Mouse (Mus musculus) kidney, embryonic 15.5 days (tissue): ENCODE data around the gene Rbm38. TPM values are rescaled to one million over a fixed set of nuclear protein-coding genes. Genes with fewer than 3 reads are reported as not detected.
A peak's percentile ranks its signal among the peaks of the same experiment; 100 is the strongest.

Source experiments
- ATAC-seq: fragments of 200-750 bp; cut with Nextera tagmentation; replicated peaks from 2 replicates; pipeline ENCODE4 v1.8.0; 2017; ENCODE audit warnings: moderate TSS enrichment; ENCODE audit not compliant: low FRiP score
- H3K27ac ChIP-seq: fragments of 300-500 bp; sonication (generic); 2 replicates; pipeline ENCODE4 v1.5.1; 2015; ENCODE audit warnings: mild to moderate bottlenecking, inconsistent platforms
- H3K27me3 ChIP-seq: fragments of 300-500 bp; sonication (generic); 2 replicates; pipeline ENCODE4 v1.6.1; 2015; ENCODE audit warnings: inconsistent platforms
- H3K36me3 ChIP-seq: fragments of 300-500 bp; sonication (generic); 2 replicates; pipeline ENCODE4 v1.6.1; 2015; ENCODE audit warnings: inconsistent platforms
- H3K4me1 ChIP-seq: fragments of 300-500 bp; sonication (generic); 2 replicates; pipeline ENCODE4 v1.6.1; 2015; ENCODE audit warnings: inconsistent platforms
- H3K4me2 ChIP-seq: fragments of 300-500 bp; sonication (generic); 2 replicates; pipeline ENCODE4 v1.6.1; 2015; ENCODE audit warnings: moderate library complexity, mild to moderate bottlenecking, inconsistent platforms
- H3K4me3 ChIP-seq: fragments of 300-500 bp; sonication (generic); replicated peaks from 2 replicates; pipeline ENCODE4 v1.5.1; 2015; ENCODE audit warnings: mild to moderate bottlenecking, inconsistent platforms
- H3K9ac ChIP-seq: fragments of 300-500 bp; sonication (generic); 2 replicates; pipeline ENCODE4 v1.6.1; 2015; ENCODE audit warnings: mild to moderate bottlenecking, inconsistent platforms
- H3K9me3 ChIP-seq: fragments of 300-500 bp; sonication (generic); replicated peaks from 2 replicates; pipeline ENCODE4 v1.6.1; 2016; ENCODE audit warnings: inconsistent platforms
- WGBS: fragments of 180-500 bp; shearing (Covaris S2); methylation state at CpG from one replicate; pipeline ENCODE4 v1.1.7; 2015; ENCODE audit warnings: mixed read lengths; 5-methylcytosine and 5-hydroxymethylcytosine counted together
- polyA plus RNA-seq: library from polyadenylated mRNA; unstranded; fragments of >200 nt; fragmentation: Nextera tagmentation; extraction: Ambion mirVana; gene quantifications from 2 replicates; pipeline ENCODE4 v1.2.1, GENCODE M21; 2015

Gene Rbm38
- polyA plus RNA-seq, 1 experiment from 2014 or later: 37.3 TPM

DNA sequence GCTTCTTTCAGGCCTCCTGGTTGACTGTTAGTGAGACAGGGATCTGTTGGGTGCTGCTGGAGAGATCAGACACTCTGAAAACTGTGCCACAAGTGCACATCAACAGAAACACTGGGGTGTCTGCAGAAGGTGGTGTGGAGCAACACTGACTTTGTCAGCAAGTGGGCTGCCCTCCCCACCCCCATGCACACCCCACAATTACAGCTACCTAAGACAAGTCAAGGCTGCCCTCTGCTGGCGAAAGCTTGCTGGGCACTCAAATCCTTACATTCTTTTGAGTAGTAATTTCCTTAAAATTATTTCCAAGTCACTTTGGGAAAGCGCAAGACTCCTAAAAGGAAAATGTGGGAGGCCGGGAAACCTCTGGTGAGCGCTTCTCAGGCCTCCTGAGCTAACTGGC lies 24.1 kb upstream of the Rbm38 start:
- Histone ChIP-seq H3K9ac (no peak overlapping the region), H3K27me3 (0 out of 2 replicates have a peak, but pooled peaks cover 2% of the 10 kb centered on the region), H3K4me1 (peaks cover 6% of the 10 kb centered on the region), H3K36me3 (no peaks in the 10 kb centered on the region), H3K4me2 (no peak overlapping the region), H3K27ac (no peak overlapping the region), H3K9me3 (no peaks in the 10 kb centered on the region), H3K4me3 (no peak overlapping the region)
- ATAC-seq: no peak
- WGBS: 11% methylated on average over 4 of the region's 4 CpGs

DNA sequence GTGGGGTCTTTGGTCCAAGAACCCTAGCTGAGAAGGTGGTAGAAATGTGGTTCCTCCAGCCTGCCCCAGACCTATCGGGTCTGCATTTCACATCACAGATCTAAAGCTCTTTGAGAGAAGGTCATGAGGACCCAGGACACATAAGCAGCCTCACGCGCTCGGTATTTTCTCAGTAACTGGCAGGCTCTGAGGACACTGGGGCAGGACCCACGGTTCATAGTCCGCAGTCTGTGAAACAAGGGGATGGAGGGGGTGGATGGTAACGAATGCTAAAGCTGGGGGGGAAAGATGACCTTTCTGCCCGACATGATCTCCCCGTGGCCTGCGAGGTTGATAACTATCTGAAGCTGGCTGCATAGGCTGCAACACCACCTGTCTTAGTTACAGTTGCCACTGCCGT lies 22.6 kb upstream of the Rbm38 start:
- Histone ChIP-seq H3K4me2 (no peak overlapping the region), H3K9me3 (no peaks in the 10 kb centered on the region), H3K4me1 (peaks cover 13% of the 10 kb centered on the region), H3K9ac (no peak overlapping the region), H3K27me3 (0 out of 2 replicates have a peak, but pooled peaks cover 2% of the 10 kb centered on the region), H3K27ac (no peak overlapping the region), H3K36me3 (peaks cover 12% of the 10 kb centered on the region), H3K4me3 (no peak overlapping the region)
- ATAC-seq: no peak
- WGBS: 73% methylated on average over 11 of the region's 11 CpGs

DNA sequence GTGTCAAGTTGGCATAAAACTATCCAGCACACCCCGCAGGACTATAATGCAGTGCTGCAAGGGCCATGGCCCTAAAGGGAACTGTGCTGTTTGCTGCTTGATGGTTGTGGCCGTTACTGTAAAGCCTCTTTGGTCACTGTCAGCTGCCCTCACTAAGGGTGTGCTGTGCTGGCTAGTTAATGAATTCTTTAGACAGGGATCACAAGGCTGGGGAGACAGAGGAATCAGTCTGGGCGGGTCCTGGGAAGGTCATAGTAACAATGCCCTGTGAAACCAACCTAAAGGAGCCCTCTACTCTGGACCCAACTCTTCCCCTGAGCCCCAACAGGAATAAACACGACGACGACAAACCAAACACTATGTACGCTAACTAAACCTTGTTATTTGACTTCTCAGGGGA lies 21.8 kb upstream of the Rbm38 start:
- 63% methylated on average over 7 of the region's 7 CpGs for WGBS
- Histone ChIP-seq H3K36me3 (peaks cover 20% of the 10 kb centered on the region), H3K4me1 (peaks cover 13% of the 10 kb centered on the region), H3K27ac (no peak overlapping the region), H3K9me3 (no peaks in the 10 kb centered on the region), H3K4me3 (no peak overlapping the region), H3K9ac (no peak overlapping the region), H3K27me3 (0 out of 2 replicates have a peak, but pooled peaks cover 2% of the 10 kb centered on the region), H3K4me2 (no peak overlapping the region)
- no peak for ATAC-seq

DNA sequence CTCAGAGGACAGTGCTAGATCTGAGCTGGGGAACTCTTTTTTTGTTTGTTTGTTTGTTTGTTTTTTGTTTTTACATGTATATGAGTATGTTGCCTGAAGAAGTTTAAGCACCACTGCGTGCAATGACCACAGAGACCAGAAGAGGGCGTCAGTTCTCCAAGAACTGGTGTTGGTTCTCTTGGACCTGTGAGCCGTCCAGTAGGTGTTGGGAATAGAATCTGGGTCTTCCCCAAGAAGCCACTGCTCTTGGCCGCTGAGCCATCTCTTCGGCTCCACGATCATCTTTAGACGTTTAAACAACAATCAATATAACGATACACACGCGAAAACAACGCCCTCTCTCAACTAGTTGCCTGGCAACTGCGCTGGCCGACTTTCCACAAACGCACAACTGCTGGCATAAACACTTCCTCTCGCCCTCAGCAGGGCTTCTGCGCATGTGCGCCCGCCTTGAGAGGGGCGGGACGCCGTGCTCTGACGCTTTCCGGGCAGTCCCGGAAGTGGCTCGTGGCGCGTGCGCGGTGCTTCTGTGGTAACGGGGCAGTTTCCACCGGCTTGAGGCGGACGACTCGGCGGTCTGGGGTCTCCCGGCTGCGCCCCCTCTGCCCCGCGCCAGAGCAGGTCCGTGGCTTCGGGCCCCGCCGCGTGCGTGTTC lies 20.5 kb upstream of the Rbm38 start, which contains the start of gene Rae1:
Gene Rae1 (plus strand): TSS at position 488 of the 655 bp plus-strand sequence.
- Histone ChIP-seq H3K27ac (peak within 1 kb of the TSS; percentile 87), H3K36me3 (peaks cover 32% of the 10 kb centered on the region), H3K4me3 (peak within 1 kb of the TSS; percentile 75), H3K27me3 (0 out of 2 replicates have a peak, but pooled peaks cover 2% of the 10 kb centered on the region), H3K9ac (peak within 1 kb of the TSS; percentile 82), H3K9me3 (no peaks in the 10 kb centered on the region), H3K4me2 (peak within 1 kb of the TSS; percentile 80), H3K4me1 (peaks cover 13% of the 10 kb centered on the region)
- WGBS: under 1% methylated on average over 45 of the region's 45 CpGs
- ATAC-seq: peak; percentile 97

DNA sequence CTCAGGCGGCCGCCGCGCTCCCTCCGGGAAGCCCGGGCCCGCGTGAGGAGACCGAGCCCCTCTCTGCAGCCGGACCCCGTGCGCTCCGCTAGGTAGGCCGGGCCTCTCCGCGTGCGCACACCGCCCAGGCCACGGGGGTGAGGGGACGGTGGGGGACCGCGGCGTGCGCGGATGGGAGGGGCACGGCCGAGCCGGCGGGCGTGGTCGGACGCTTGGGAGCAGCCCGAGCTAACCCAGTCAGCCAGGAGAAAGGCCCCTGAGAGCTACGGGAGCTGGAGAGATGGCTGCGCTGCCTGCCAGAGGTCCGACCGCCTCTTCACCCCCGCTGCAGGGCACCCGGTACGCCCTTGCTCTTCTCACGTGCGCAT lies 20.0 kb upstream of the Rbm38 start:
- H3K36me3 ChIP-seq: peaks cover 37% of the 10 kb centered on the region
- H3K27ac ChIP-seq: peak overlapping the region; percentile 87
- H3K4me3 ChIP-seq: peak overlapping the region; percentile 75
- 0 out of 2 replicates have a peak, but pooled peaks cover 2% of the 10 kb centered on the region for H3K27me3 ChIP-seq
- peak; percentile 92 for ATAC-seq
- WGBS: under 1% methylated on average over 42 of the region's 42 CpGs
- H3K4me2 ChIP-seq: peak overlapping the region; percentile 80
- no peaks in the 10 kb centered on the region for H3K9me3 ChIP-seq
- peaks cover 13% of the 10 kb centered on the region for H3K4me1 ChIP-seq
- peak overlapping the region; percentile 82 for H3K9ac ChIP-seq

DNA sequence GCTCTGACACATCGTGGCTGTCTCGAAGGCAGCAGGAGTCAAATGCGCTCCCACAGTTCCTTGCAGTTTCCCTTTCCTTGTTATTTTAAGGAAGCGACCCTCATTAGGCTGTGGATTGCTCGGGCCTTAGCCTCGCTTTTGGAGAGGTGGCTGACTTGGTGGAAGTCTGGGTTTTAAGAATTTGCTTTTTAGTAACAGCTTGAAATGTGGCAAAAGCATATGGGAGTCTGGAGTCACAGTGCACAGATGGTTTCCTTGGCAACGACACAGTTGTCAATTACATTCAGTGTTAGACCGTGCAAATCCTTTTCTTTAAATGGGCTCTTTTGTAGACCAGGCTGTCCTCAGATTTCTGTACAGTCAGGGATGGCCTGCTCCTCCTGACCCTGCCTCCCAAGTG lies 19.4 kb upstream of the Rbm38 start:
- Histone ChIP-seq H3K36me3 (peaks cover 44% of the 10 kb centered on the region), H3K4me1 (peaks cover 13% of the 10 kb centered on the region), H3K27me3 (0 out of 2 replicates have a peak, but pooled peaks cover 2% of the 10 kb centered on the region), H3K27ac (peak overlapping the region; percentile 87), H3K9ac (peak overlapping the region; percentile 82), H3K4me2 (peak overlapping the region; percentile 80), H3K4me3 (peak overlapping the region; percentile 75), H3K9me3 (no peaks in the 10 kb centered on the region)
- WGBS: 13% methylated on average over 8 of the region's 8 CpGs
- no peak for ATAC-seq

DNA sequence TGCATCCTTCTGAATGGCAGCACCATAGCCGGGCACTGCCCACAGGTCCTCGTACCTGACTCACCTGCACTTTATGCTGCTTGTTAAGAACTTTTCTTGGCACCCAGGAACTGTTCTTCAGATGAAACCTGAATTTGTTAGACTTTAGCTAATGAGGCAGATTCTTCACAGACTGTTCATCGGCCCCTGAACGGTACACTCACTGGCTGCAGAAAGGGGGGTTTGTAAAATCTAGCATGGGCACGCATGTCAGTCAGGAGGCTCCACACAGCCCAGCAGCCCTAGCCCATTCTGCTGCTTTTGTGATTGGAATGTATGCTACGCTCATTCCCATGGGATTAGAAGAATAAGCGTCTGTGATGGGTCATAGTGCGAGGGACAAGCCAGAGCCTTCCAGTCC lies 16.6 kb upstream of the Rbm38 start:
- H3K27me3 ChIP-seq: no peaks in the 10 kb centered on the region
- no peak overlapping the region for H3K9ac ChIP-seq
- 92% methylated on average over 8 of the region's 8 CpGs for WGBS
- no peaks in the 10 kb centered on the region for H3K9me3 ChIP-seq
- no peak overlapping the region for H3K4me2 ChIP-seq
- no peak overlapping the region for H3K4me3 ChIP-seq
- H3K4me1 ChIP-seq: peaks cover 13% of the 10 kb centered on the region
- ATAC-seq: no peak
- peaks cover 72% of the 10 kb centered on the region for H3K36me3 ChIP-seq
- no peak overlapping the region for H3K27ac ChIP-seq

DNA sequence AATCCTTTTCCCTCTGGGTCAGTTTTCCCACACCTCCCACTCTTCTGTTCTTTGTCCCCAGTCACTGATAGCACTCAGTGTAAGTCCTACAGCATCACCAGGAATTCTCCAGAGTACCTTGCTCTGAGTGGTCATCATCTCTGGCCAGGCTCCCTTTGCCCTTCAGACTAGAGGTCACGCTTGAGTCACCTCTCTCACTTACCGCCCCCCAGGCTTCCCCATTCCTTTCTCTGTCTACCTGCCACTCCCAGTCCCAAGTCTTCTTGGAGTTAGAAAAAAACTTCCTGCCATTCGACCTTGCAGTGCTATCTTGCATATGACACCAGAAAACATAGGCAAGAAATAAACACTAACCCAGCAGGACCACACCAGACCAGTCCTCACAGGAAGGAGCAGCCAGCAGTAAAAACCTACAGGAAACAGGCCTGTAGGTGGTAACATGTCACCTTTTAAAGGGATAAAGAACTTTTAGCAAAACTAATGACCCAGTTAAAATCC lies 10.0 kb upstream of the Rbm38 start:
- 69% methylated on average over 3 of the region's 3 CpGs for WGBS

DNA sequence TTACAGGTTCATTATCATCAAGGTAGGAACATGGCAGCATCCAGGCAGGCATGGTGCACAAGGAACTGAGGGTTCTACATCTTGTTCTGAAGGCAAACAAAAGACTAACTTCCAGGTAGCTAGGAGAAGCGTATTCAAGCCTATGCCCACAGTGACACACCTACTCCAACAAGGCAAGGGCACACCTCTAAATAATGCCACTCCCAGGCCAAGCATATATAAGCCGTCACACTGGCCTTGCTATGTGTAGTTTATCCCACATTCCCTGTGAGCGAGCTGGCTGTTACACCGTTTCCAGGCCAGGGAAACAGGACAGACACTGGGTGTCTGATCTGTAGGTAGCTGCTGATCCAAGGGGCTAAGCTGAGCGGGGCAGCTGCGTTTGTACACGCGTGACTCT lies 8.9 kb upstream of the Rbm38 start:
- Histone ChIP-seq H3K9ac (no peak overlapping the region), H3K4me1 (no peaks in the 10 kb centered on the region), H3K4me2 (no peak overlapping the region), H3K9me3 (no peaks in the 10 kb centered on the region), H3K27me3 (no peaks in the 10 kb centered on the region), H3K27ac (no peak overlapping the region), H3K36me3 (peaks cover 100% of the 10 kb centered on the region), H3K4me3 (no peak overlapping the region)
- WGBS: 96% methylated on average over 8 of the region's 8 CpGs
- no peak for ATAC-seq

More for the DNA sequence above, 10.0 kb upstream of the Rbm38 start:
- ATAC-seq: no peak
- H3K9me3 ChIP-seq: no peaks in the 10 kb centered on the region
- H3K27me3 ChIP-seq: no peaks in the 10 kb centered on the region
- no peak overlapping the region for H3K4me2 ChIP-seq
- no peak overlapping the region for H3K4me3 ChIP-seq
- H3K4me1 ChIP-seq: no peaks in the 10 kb centered on the region
- no peak overlapping the region for H3K9ac ChIP-seq
- H3K36me3 ChIP-seq: peaks cover 100% of the 10 kb centered on the region
- no peak overlapping the region for H3K27ac ChIP-seq

DNA sequence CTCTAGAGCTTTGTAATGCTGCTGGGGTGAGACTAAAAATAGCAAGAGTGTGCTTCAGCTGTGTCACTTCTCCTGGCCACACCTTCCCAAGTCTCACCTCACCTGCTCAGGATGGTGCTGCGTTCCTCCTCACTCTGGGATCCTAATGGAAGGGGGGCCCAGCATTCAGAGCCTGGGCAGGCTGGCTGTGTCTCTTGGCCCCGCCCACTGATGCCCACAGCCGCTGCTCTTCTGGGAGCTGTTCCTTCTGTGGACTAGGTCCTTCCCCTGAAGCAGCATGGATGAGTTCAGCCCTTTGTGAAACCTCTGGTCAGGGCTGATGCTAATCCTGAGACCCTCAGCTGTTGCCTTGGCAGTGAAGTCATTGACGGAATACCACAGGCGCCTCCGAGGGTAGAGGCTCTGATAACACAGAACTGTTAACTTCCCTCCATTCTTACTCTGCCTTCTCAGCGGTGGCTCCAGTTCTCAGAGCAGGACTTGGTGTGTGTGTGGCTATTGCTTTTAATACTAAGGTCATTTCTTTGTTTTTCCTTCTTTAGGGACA lies 5.5 kb upstream of the Rbm38 start:
- Histone ChIP-seq H3K27ac (no peak overlapping the region), H3K4me2 (no peak overlapping the region), H3K27me3 (no peaks in the 10 kb centered on the region), H3K9me3 (no peaks in the 10 kb centered on the region), H3K4me1 (peaks cover 15% of the 10 kb centered on the region), H3K4me3 (no peak overlapping the region), H3K9ac (no peak overlapping the region), H3K36me3 (peaks cover 67% of the 10 kb centered on the region)
- WGBS: 78% methylated on average over 7 of the region's 7 CpGs
- no peak for ATAC-seq

DNA sequence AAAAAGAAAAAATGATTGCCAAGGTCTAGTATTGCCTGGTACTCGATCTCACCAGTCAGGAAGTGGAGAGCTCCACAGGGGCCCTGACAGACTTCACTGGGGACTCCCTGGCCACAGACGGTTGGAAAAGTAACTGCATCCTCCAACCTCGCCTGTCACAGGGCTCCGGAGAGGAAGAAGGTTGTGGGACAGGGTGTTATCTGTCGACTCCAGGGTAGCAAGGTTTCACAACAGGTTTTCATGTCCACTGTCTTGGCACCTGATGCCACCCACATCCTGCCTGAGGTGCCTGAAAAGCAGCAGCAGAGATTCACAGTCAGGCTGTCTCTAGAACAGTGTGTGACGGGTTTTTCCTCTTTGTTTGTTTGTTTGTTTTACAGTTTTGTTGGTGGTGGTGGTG lies 2.4 kb upstream of the Rbm38 start:
- Histone ChIP-seq H3K4me2 (no peak overlapping the region), H3K27me3 (peaks cover 13% of the 10 kb centered on the region), H3K27ac (no peak overlapping the region), H3K4me3 (no peak overlapping the region), H3K4me1 (peaks cover 37% of the 10 kb centered on the region), H3K9me3 (no peaks in the 10 kb centered on the region), H3K36me3 (peaks cover 36% of the 10 kb centered on the region), H3K9ac (no peak overlapping the region)
- 43% methylated on average over 6 of the region's 6 CpGs for WGBS
- ATAC-seq: no peak

DNA sequence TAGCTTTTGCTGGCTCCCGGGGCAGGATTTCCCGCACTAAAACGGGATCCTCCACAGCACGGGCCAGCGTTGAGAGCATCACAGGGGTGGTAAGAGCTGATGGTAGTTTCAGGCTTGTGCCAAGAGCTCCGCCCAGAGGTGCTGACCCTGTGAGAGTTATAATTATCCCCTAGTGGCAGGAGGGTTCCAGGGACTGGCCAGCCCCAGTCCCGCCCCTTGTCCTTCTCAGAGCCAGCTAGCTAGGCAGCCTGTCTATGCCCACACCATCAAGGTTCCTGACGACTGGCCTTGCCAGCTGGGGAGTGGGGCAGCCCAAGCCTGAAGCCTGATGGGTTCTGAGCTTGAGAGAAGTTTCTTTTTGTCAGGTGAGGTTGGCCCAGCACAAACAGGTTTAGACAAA lies 1.7 kb upstream of the Rbm38 start:
- Histone ChIP-seq H3K36me3 (peaks cover 29% of the 10 kb centered on the region), H3K4me1 (peaks cover 44% of the 10 kb centered on the region), H3K4me3 (no peak overlapping the region), H3K27me3 (peaks cover 13% of the 10 kb centered on the region), H3K9ac (no peak overlapping the region), H3K9me3 (no peaks in the 10 kb centered on the region), H3K27ac (no peak overlapping the region), H3K4me2 (peak overlapping the region; percentile 17)
- WGBS: 12% methylated on average over 8 of the region's 8 CpGs
- ATAC-seq: 0 out of 2 replicates have a peak, but pooled peaks have one; percentile 26
